Mouse (Mus musculus) brain, embryonic 14.5 days (tissue): ENCODE results near the gene Entpd1.

Experiments
- CTCF ChIP-seq: fragments of 200-500 bp; IDR thresholded peaks from 2 replicates; pipeline ENCODE4 v1.5.1; 2012; ENCODE audit warnings: inconsistent platforms, mild to moderate bottlenecking, moderate library complexity, borderline replicate concordance; ENCODE audit not compliant: insufficient read depth, insufficient read length; ENCODE audit errors: extremely low read depth
- POLR2A ChIP-seq: fragments of 200-500 bp; IDR thresholded peaks from 2 replicates; pipeline ENCODE4 v1.6.1; 2012; ENCODE audit warnings: mild to moderate bottlenecking, inconsistent platforms, borderline replicate concordance; ENCODE audit not compliant: poor library complexity, insufficient read depth, insufficient read length, severe bottlenecking; ENCODE audit errors: extremely low read depth

GRCm38 (mm10) chr19:40675329-40675728, 63.2 kb downstream of the Entpd1 start:
- TF ChIP-seq POLR2A (no peak), CTCF (no peak)
